Mouse (Mus musculus) neutrophil, adult 59 days (primary cell): ENCODE measurements around the gene Gm3269. TPM values are rescaled to one million over a fixed set of nuclear protein-coding genes. Genes with fewer than 3 reads are reported as not detected.

Experiments used
- total RNA-seq, 2 experiments: library from RNA; stranded (reverse); gene quantifications; 1 replicate in 1 of 2; 2 replicates in 1 of 2; pipeline ENCODE4 v1.2.4; 2023

Gene Gm3269
- not detected for total RNA-seq

GRCm38 (mm10) chr14:4837806-4838205 is at the start of gene Gm3269:
TSS of gene Gm3269 (plus strand) at chr14:4838106.

GRCm38 (mm10) chr14:4855299-4855980 is 17.5 kb downstream of the Gm3269 start, which contains the start of gene Gm3264:
TSS of gene Gm3264 (plus strand) at chr14:4855576.

GRCm38 (mm10) chr14:4892116-4892515 is 54.2 kb downstream of the Gm3269 start, which contains the start of gene Gm3278:
TSS of gene Gm3278 (plus strand) at chr14:4892416.

Other genes starting within 250 kb of the Gm3269 start
- gene Gm8159, start 205.8 kb upstream of the Gm3269 start, total RNA-seq, result not detected
- not detected for gene Gm3239, start 173.9 kb upstream of the Gm3269 start, total RNA-seq
- gene Gm7876, start 128.9 kb upstream of the Gm3269 start, total RNA-seq, result not detected
- not detected for gene Gm3252, start 111.3 kb upstream of the Gm3269 start, total RNA-seq
- not detected for gene Gm9602, start 61.8 kb upstream of the Gm3269 start, total RNA-seq
- not detected for gene Gm3264, start 17.5 kb downstream of the Gm3269 start, total RNA-seq
- gene Gm3278, start 54.3 kb downstream of the Gm3269 start, total RNA-seq, result not detected
- not detected for gene Gm8297, start 145.8 kb downstream of the Gm3269 start, total RNA-seq
- not detected for gene Gm3298, start 177.8 kb downstream of the Gm3269 start, total RNA-seq
- gene 4930555G01Rik, start 212.5 kb downstream of the Gm3269 start, total RNA-seq, result not detected
- gene Gm8281, start 232.9 kb downstream of the Gm3269 start, total RNA-seq, result not detected